Mouse (Mus musculus): ENCODE measurements at regions not wholly inside any gene's neighbourhood (a gene's known extent, or its start where the extent isn't known, plus 50 kb on each side); places are given as distances from the start of the nearest gene placed in this dataset.

DNA sequence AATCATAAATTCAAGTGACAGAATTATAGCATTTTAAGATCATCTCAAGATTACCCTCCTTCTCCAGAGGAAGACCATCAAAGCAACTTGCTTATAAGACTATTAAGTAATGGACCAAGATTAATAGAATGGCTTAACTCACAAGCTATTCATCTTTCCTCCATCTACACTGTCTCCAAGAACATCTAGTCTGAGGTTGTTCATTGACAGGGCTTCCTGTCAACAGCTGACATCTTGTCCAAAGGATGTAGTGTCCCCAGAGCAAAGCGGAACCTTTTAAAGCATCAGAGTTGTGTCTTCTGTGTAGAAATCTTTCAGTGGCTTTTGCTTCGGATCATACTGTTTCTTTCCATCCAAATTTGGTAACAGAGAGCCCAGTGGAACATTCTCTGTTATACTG, 362.2 kb downstream of the Arl4a start:
- TF ChIP-seq CTCF (IDR thresholded peaks at IDR 0.05; ENCODE audit: low read depth, low read length) (no peak), GATA2 (IDR thresholded peaks at IDR 0.05; ENCODE audit: borderline replicate concordance, low read depth, low read length) (no peak), POLR2AphosphoS5 (IDR thresholded peaks at IDR 0.05; ENCODE audit: insufficient replicate concordance, low read depth, low read length) (no peak)

All from G1E (cell line).